Mouse (Mus musculus): ENCODE measurements around the gene Slc43a1. TPM values are rescaled to one million over a fixed set of nuclear protein-coding genes. Genes with fewer than 3 reads are reported as not detected.
A peak's percentile ranks its signal among the peaks of the same experiment; 100 is the strongest.
"Not testable (repeated sequence)": the region's sequence is repeated elsewhere in the genome, so short reads cannot be mapped to it uniquely, and the experiment has no call there.

Gene Slc43a1
- 19.5 and 26.3 TPM in 2 replicates for polyA plus RNA-seq (2015; fragmentation: Nextera tagmentation; extraction: Ambion mirVana)

DNA sequence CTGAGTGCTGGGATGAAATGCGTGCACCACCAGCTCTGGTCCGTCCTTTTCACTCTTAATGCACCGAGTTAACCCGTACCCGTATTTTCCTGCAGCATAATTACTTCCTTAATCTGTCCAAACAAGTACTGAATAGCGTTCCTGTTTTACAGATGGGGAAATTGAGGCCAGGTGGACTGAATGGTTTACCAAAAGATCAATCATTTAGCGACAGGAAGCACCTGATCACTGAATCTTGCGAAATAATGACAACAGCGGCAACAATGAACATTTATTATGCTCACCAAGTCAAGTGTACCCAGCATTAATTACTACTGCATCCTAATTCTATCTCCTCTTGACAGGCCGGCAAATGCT is at the start of gene Slc43a1:
Gene Slc43a1 (plus strand): TSS at position 258 of the 357 bp plus-strand sequence.
- no peak for ATAC-seq (ENCODE audit: insufficient read depth, low FRiP score, low read depth)
- Histone ChIP-seq H3K4me2 (peak within 1 kb of the TSS; percentile 90), H3K27me3 (replicated peaks) (no peaks in the 10 kb centered on the region), H3K9me3 (no peaks in the 10 kb centered on the region), H3K9ac (peak within 1 kb of the TSS; percentile 84), H3K36me3 (no peaks in the 10 kb centered on the region), H3K27ac (peak within 1 kb of the TSS; percentile 91), H3K4me3 (replicated peaks) (peak within 1 kb of the TSS; percentile 70), H3K4me1 (peaks cover 22% of the 10 kb centered on the region)
- WGBS, result 27% methylated on average over 10 of the region's 10 CpGs

GRCm38 (mm10) chr2:84790418-84790817 is 48.2 kb upstream of the Slc43a1 start:
- H3K4me3 ChIP-seq (replicated peaks), result no peak overlapping the region
- no peak overlapping the region for H3K27ac ChIP-seq
- no peak overlapping the region for H3K9ac ChIP-seq
- no peaks in the 10 kb centered on the region for H3K4me1 ChIP-seq
- H3K27me3 ChIP-seq (replicated peaks), result no peaks in the 10 kb centered on the region
- H3K4me2 ChIP-seq, result no peak overlapping the region
- no peak for ATAC-seq (ENCODE audit: insufficient read depth, low FRiP score, low read depth)
- no peaks in the 10 kb centered on the region for H3K9me3 ChIP-seq
- WGBS, result 62% methylated on average over 9 of the region's 9 CpGs
- H3K36me3 ChIP-seq, result no peaks in the 10 kb centered on the region

DNA sequence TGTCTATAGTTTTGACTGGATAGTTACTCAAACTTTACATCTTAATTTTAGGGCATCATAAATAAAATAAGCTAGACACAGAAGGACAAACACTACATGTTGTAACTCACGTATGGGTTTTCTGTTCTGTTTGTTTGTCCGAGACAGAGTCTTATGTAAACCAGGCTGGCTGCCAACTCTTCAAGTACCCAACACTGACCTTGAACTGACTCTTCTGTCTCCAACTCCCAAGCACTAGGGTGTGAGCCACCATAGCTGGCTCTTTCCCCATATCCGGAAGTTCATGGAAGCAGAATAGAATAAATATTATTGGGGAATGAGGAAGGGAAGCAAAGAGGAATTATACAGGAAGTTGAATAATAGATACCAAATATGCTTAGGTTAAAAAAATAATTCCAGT is 46.1 kb upstream of the Slc43a1 start:
- no peak overlapping the region for H3K27ac ChIP-seq
- 54% methylated on average over 3 of the region's 3 CpGs for WGBS
- no peaks in the 10 kb centered on the region for H3K9me3 ChIP-seq
- no peak for ATAC-seq (ENCODE audit: insufficient read depth, low FRiP score, low read depth)
- H3K36me3 ChIP-seq, result no peaks in the 10 kb centered on the region
- no peak overlapping the region for H3K4me2 ChIP-seq
- H3K27me3 ChIP-seq (replicated peaks), result no peaks in the 10 kb centered on the region
- no peaks in the 10 kb centered on the region for H3K4me1 ChIP-seq
- no peak overlapping the region for H3K9ac ChIP-seq
- no peak overlapping the region for H3K4me3 ChIP-seq (replicated peaks)

- no peaks in the 10 kb centered on the region for H3K9me3 ChIP-seq
- whole genome bisulfite sequencing, result 83% methylated on average over 3 of the region's 3 CpGs
- no peak overlapping the region for H3K4me2 ChIP-seq
- no peaks in the 10 kb centered on the region for H3K4me1 ChIP-seq
- ATAC-seq (ENCODE audit: insufficient read depth, low FRiP score, low read depth), result no peak
- no peak overlapping the region for H3K9ac ChIP-seq
- H3K36me3 ChIP-seq, result no peaks in the 10 kb centered on the region
- no peak overlapping the region for H3K4me3 ChIP-seq (replicated peaks)
- no peaks in the 10 kb centered on the region for H3K27me3 ChIP-seq (replicated peaks)
- no peak overlapping the region for H3K27ac ChIP-seq
These were observed 45.5 kb upstream of the Slc43a1 start for GRCm38 (mm10) chr2:84793154-84793553.

DNA sequence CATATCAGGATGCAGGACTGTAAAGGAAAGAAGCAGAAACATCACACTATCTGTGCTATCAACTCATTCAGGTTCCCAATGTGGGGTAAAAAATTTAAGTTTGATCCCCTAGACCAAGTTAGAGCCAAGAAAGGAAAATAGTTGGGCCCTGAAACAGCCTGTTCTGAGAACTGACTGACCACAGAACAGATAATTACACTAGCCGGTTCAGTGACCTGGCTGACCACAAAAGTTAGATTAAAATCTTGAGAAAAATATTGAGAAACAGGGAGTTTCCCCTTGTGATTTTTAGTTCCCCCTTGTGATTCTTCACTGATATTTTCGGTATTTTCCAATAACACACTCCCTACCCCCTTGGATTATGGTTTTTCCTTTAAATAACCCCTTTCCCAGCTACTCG is 44.8 kb upstream of the Slc43a1 start:
- no peak overlapping the region for H3K9ac ChIP-seq
- no peak overlapping the region for H3K4me2 ChIP-seq
- no peak overlapping the region for H3K4me3 ChIP-seq (replicated peaks)
- H3K27ac ChIP-seq, result no peak overlapping the region
- no peak for ATAC-seq (ENCODE audit: insufficient read depth, low FRiP score, low read depth)
- no peaks in the 10 kb centered on the region for H3K9me3 ChIP-seq
- 70% methylated on average over 3 of the region's 3 CpGs for WGBS
- no peaks in the 10 kb centered on the region for H3K36me3 ChIP-seq
- no peaks in the 10 kb centered on the region for H3K27me3 ChIP-seq (replicated peaks)
- H3K4me1 ChIP-seq, result no peaks in the 10 kb centered on the region

GRCm38 (mm10) chr2:84797833-84798492 is 40.7 kb upstream of the Slc43a1 start:
- WGBS, result 11% methylated on average over 13 of the region's 13 CpGs

GRCm38 (mm10) chr2:84798493-84798921 is 40.1 kb upstream of the Slc43a1 start, which contains the start of gene Ube2l6:
Ube2l6 (plus strand) TSS chr2:84798828.
- ATAC-seq (ENCODE audit: insufficient read depth, low FRiP score, low read depth), result peak; percentile 90
- Histone ChIP-seq H3K36me3 (no peaks in the 10 kb centered on the region), H3K9me3 (no peaks in the 10 kb centered on the region), H3K4me2 (peak within 1 kb of the TSS; percentile 84), H3K27me3 (replicated peaks) (no peaks in the 10 kb centered on the region), H3K9ac (peak within 1 kb of the TSS; percentile 26; the same call in 1 of the 2 replicates), H3K4me1 (no peaks in the 10 kb centered on the region), H3K4me3 (replicated peaks) (peak within 1 kb of the TSS; percentile 57), H3K27ac (peak within 1 kb of the TSS; percentile 63)
- under 1% methylated on average over 21 of the region's 21 CpGs for WGBS

More at GRCm38 (mm10) chr2:84797833-84798492, 40.7 kb upstream of the Slc43a1 start:
- Histone ChIP-seq H3K9me3 (no peaks in the 10 kb centered on the region), H3K27ac (peak overlapping the region; percentile 63), H3K27me3 (replicated peaks) (no peaks in the 10 kb centered on the region), H3K9ac (0 out of 2 replicates have a peak overlapping the region, but pooled peaks have one; percentile 26), H3K4me2 (peak overlapping the region; percentile 84), H3K36me3 (no peaks in the 10 kb centered on the region), H3K4me3 (replicated peaks) (peak overlapping the region; percentile 57), H3K4me1 (no peaks in the 10 kb centered on the region)
- 0 out of 2 replicates have a peak, but pooled peaks have one; percentile 15 for ATAC-seq (ENCODE audit: insufficient read depth, low FRiP score, low read depth)

- ATAC-seq (ENCODE audit: insufficient read depth, low FRiP score, low read depth), result peak; percentile 68; the same call in 1 of the 2 replicates
- H3K27ac ChIP-seq, result peak overlapping the region; percentile 63
- under 1% methylated on average over 16 of the region's 16 CpGs for WGBS
These were observed 39.5 kb upstream of the Slc43a1 start for GRCm38 (mm10) chr2:84799041-84799561.

GRCm38 (mm10) chr2:84800304-84800703 is 38.3 kb upstream of the Slc43a1 start:
- Histone ChIP-seq H3K27ac (no peak overlapping the region), H3K4me3 (replicated peaks) (no peak overlapping the region), H3K36me3 (no peaks in the 10 kb centered on the region), H3K9me3 (no peaks in the 10 kb centered on the region), H3K4me2 (no peak overlapping the region), H3K4me1 (no peaks in the 10 kb centered on the region), H3K9ac (no peak overlapping the region), H3K27me3 (replicated peaks) (no peaks in the 10 kb centered on the region)
- no peak for ATAC-seq (ENCODE audit: insufficient read depth, low FRiP score, low read depth)
- WGBS, result 62% methylated on average over 4 of the region's 4 CpGs

More at GRCm38 (mm10) chr2:84799041-84799561, 39.5 kb upstream of the Slc43a1 start:
- Histone ChIP-seq H3K9me3 (no peaks in the 10 kb centered on the region), H3K4me2 (peak overlapping the region; percentile 84), H3K9ac (0 out of 2 replicates have a peak overlapping the region, but pooled peaks have one; percentile 17), H3K4me3 (replicated peaks) (peak overlapping the region; percentile 57), H3K4me1 (no peaks in the 10 kb centered on the region), H3K36me3 (no peaks in the 10 kb centered on the region), H3K27me3 (replicated peaks) (no peaks in the 10 kb centered on the region)

DNA sequence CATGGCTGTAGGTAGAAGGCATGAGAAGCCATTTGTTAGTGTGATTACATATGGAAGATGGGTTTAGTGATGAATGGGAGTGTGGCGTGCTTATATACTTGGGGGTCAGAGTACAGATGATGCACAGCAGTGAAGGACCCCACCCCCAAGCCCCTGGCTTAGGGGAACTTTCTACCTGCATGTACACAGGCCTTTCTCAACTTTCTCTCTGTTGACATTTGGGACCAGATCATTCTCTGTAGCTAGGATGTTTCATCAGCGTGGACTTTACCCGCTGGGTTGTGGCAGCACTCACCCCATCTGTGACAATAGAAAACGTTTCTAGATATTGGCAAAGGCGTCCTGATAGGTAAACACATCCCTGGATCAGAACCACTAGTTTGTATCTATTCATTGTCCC is 37.4 kb upstream of the Slc43a1 start:
- WGBS, result 77% methylated on average over 5 of the region's 5 CpGs
- not testable (repeated sequence) for H3K4me3 ChIP-seq (replicated peaks); H3K4me1 ChIP-seq; H3K4me2 ChIP-seq; H3K9ac ChIP-seq; H3K9me3 ChIP-seq; H3K27ac ChIP-seq; ATAC-seq (ENCODE audit: insufficient read depth, low FRiP score, low read depth); H3K27me3 ChIP-seq (replicated peaks); H3K36me3 ChIP-seq

- Histone ChIP-seq H3K4me2 (no peak overlapping the region), H3K9me3 (no peaks in the 10 kb centered on the region), H3K4me1 (no peaks in the 10 kb centered on the region), H3K27me3 (replicated peaks) (no peaks in the 10 kb centered on the region), H3K9ac (no peak overlapping the region), H3K36me3 (no peaks in the 10 kb centered on the region), H3K27ac (no peak overlapping the region), H3K4me3 (replicated peaks) (no peak overlapping the region)
- 90% methylated on average over 7 of the region's 7 CpGs for WGBS
- ATAC-seq (ENCODE audit: insufficient read depth, low FRiP score, low read depth), result no peak
These were observed 34.7 kb upstream of the Slc43a1 start for GRCm38 (mm10) chr2:84803963-84804362.

GRCm38 (mm10) chr2:84806546-84806945 is 32.1 kb upstream of the Slc43a1 start:
- 54% methylated on average over 5 of the region's 5 CpGs for WGBS
- no peaks in the 10 kb centered on the region for H3K9me3 ChIP-seq
- ATAC-seq (ENCODE audit: insufficient read depth, low FRiP score, low read depth), result no peak

More at GRCm38 (mm10) chr2:84806546-84806945, 32.1 kb upstream of the Slc43a1 start:
- H3K9ac ChIP-seq, result no peak overlapping the region
- no peaks in the 10 kb centered on the region for H3K27me3 ChIP-seq (replicated peaks)
- H3K4me3 ChIP-seq (replicated peaks), result no peak overlapping the region
- H3K36me3 ChIP-seq, result no peaks in the 10 kb centered on the region
- peaks cover 6% of the 10 kb centered on the region for H3K4me1 ChIP-seq
- H3K27ac ChIP-seq, result no peak overlapping the region
- H3K4me2 ChIP-seq, result no peak overlapping the region
